Mouse (Mus musculus): ENCODE data around the gene Fermt3. TPM values are rescaled to one million over a fixed set of nuclear protein-coding genes. Genes with fewer than 3 reads are reported as not detected.
"Not testable (repeated sequence)": the region's sequence is repeated elsewhere in the genome, so short reads cannot be mapped to it uniquely, and the experiment has no call there.

Fermt3 gene
- total RNA-seq, 4 experiments from 2014 or later = 3.7 to 17.8 (median 9.2) TPM

- DNase-seq (ENCODE audit: low spot score in 2 of 2) = not testable (repeated sequence)
Observed at GRCm38 (mm10) chr19:6991166-6991565, 28.1 kb downstream of the Fermt3 start.

- DNase-seq (ENCODE audit: low spot score in 2 of 2) = no peak
Observed at GRCm38 (mm10) chr19:6990712-6991111, 28.6 kb downstream of the Fermt3 start.

GRCm38 (mm10) chr19:6989251-6989650 is 30.0 kb downstream of the Fermt3 start:
- no peak for DNase-seq (ENCODE audit: low spot score in 2 of 2)

GRCm38 (mm10) chr19:6987904-6988285 is 31.4 kb downstream of the Fermt3 start:
- DNase-seq (ENCODE audit: low spot score in 2 of 2) = no peak

- DNase-seq (ENCODE audit: low spot score in 2 of 2) = no peak
Observed at GRCm38 (mm10) chr19:6987061-6987903, 32.0 kb downstream of the Fermt3 start, which contains the start of gene Vegfb. Gene Vegfb, minus strand, starts transcription at chr19:6987651.

GRCm38 (mm10) chr19:6985951-6986708 is 33.1 kb downstream of the Fermt3 start:
- no peak for DNase-seq (ENCODE audit: low spot score in 2 of 2)

GRCm38 (mm10) chr19:6985300-6985699 is 34.0 kb downstream of the Fermt3 start:
- no peak for DNase-seq (ENCODE audit: low spot score in 2 of 2)

GRCm38 (mm10) chr19:6983621-6984020 is 35.6 kb downstream of the Fermt3 start:
- DNase-seq (ENCODE audit: low spot score in 2 of 2) = no peak

GRCm38 (mm10) chr19:6981465-6981864 is 37.8 kb downstream of the Fermt3 start:
- DNase-seq (ENCODE audit: low spot score in 2 of 2) = no peak

- peak; percentile 98 to 99 for DNase-seq (ENCODE audit: low spot score in 2 of 2)
Observed at GRCm38 (mm10) chr19:6980381-6981093, 38.7 kb downstream of the Fermt3 start, which contains the start of gene Fkbp2. Gene Fkbp2, minus strand, starts transcription at chr19:6980501.

- DNase-seq (ENCODE audit: low spot score in 2 of 2) = peak; percentile 98 to 99
Observed at GRCm38 (mm10) chr19:6979486-6980380, 39.5 kb downstream of the Fermt3 start.

- no peak for DNase-seq (ENCODE audit: low spot score in 2 of 2)
Observed at GRCm38 (mm10) chr19:6979001-6979479, 40.2 kb downstream of the Fermt3 start.

- DNase-seq (ENCODE audit: low spot score in 2 of 2) = no peak
Observed at GRCm38 (mm10) chr19:6978639-6978974, 40.7 kb downstream of the Fermt3 start.

GRCm38 (mm10) chr19:6977759-6978638 is 41.3 kb downstream of the Fermt3 start:
- DNase-seq (ENCODE audit: low spot score in 2 of 2) = no peak

GRCm38 (mm10) chr19:6975537-6976521 is 43.4 kb downstream of the Fermt3 start, which contains the start of gene Plcb3:
Gene Plcb3, minus strand, starts transcription at chr19:6976470.
- peak in 1 of 2 experiments; percentile 73 for DNase-seq (ENCODE audit: low spot score in 2 of 2)

- DNase-seq (ENCODE audit: low spot score in 2 of 2) = peak in 1 of 2 experiments; percentile 68
Observed at GRCm38 (mm10) chr19:6974211-6975205, 44.8 kb downstream of the Fermt3 start, which contains the start of gene Ppp1r14b. Gene Ppp1r14b, plus strand, starts transcription at chr19:6974968.

All from layer of hippocampus, adult 8-10 months (tissue).